Comparison of ENCODE assay signal across 8 mouse cellular contexts in the genomic region with DNA sequence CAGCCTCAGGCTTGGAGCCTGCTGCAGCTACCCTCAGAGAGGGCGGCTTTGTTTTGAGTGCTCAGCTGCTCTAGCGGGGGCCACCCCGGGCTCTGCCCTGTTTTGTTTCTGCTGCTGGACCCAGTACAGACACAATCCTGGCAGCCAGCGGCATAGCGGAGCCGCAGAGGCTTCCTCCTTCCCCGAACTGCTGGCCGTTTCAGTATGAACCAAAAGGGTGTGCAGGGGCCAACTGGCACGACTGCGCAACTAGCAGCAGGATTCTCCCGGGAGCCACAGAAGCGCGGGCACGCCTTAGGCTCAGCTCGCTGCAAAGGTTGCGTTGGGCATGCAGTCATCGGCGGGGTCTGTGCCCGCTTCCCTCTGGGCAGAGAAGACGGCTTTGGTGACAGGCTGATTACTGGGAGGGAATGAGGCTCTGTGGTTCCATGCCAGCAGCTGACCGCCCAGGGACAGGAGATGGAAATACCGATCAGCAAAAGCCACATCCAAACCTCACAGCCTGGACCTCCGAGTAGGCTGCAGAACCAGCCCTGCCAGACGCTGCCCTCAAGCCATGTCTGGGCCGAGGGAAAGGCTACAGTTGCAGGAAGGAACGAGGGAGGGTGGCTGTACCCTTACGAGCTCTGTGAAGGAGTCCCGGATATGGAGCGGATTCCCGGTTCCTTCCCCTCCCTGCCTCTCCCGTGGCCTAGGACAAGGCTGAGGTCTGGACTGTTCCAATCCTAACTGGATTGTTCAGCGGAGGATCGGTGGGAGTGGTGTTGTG. TPM values are rescaled to one million over a fixed set of nuclear protein-coding genes. Genes with fewer than 3 reads are reported as not detected.
DNase-seq lines count a peak whose midpoint lies in the region; ATAC-seq and TF ChIP-seq lines count a peak whose summit lies in the region.

No protein-coding gene starts in this region.

- H3K9ac ChIP-seq in kidney, postnatal 0 days (ENCODE audit: low read depth, low read length): no peak overlapping the region

- H3K9me3 ChIP-seq in kidney, postnatal 0 days (replicated peaks; ENCODE audit: low read length): no peaks in the 10 kb centered on the region

- peak; percentile 11 for DNase-seq in testis, postnatal 14 days (ENCODE audit: low spot score)
- no peak for DNase-seq in testis, postnatal 10 days (ENCODE audit: low spot score)
- DNase-seq in cerebellum, postnatal 4 days (ENCODE audit: low spot score in 2 of 2): peak; percentile 28 to 71
- peak; percentile 64 to 82 for DNase-seq in heart, adult 18-20 months
- DNase-seq in kidney, postnatal 0 days (ENCODE audit: low spot score): peak; percentile 61
- peak; percentile 58 for DNase-seq in lung, postnatal 10 days
- DNase-seq in skeletal muscle tissue, adult 2 months (ENCODE audit: low read depth, low spot score): peak; percentile 58
- no peak for DNase-seq in B cell, adult 2 months

- no peak overlapping the region for H3K4me3 ChIP-seq in kidney, postnatal 0 days (replicated peaks; ENCODE audit: low read depth, low read length)

- H3K27ac ChIP-seq in kidney, postnatal 0 days: peak overlapping the region; percentile 20

- TF ChIP-seq CTCF in kidney, postnatal 0 days (IDR thresholded peaks at IDR 0.05; ENCODE audit: low read depth): no peak

- no peaks in the 10 kb centered on the region for H3K27me3 ChIP-seq in kidney, postnatal 0 days (ENCODE audit: insufficient read depth, low read length)

- 0 out of 2 replicates have a peak, but pooled peaks cover 3% of the 10 kb centered on the region for H3K36me3 ChIP-seq in kidney, postnatal 0 days (ENCODE audit: insufficient read depth, low read length)

- peak overlapping the region; percentile 43 for H3K4me2 ChIP-seq in kidney, postnatal 0 days (ENCODE audit: low read length)

- H3K4me1 ChIP-seq in kidney, postnatal 0 days (replicated peaks; ENCODE audit: insufficient read depth, low read length): peaks cover 37% of the 10 kb centered on the region

- no peak; the same call in 1 of the 2 replicates for ATAC-seq in kidney, postnatal 0 days (replicated peaks; ENCODE audit: low FRiP score, low read depth)

- WGBS in kidney, postnatal 0 days: 34% methylated on average over 33 of the region's 33 CpGs

RNA-seq across cellular contexts. Expression of a gene that starts 47.7 kb away (rescaled TPM):
- not detected for total RNA-seq in heart, adult 18-20 months (2021)
- 7.8 and 8.1 TPM in 2 replicates for polyA plus RNA-seq in kidney, postnatal 0 days (2015; fragmentation: Nextera tagmentation; extraction: Ambion mirVana)

Comparison
In these comparisons a context has a peak if more than half of its experiments do, and no peak if none do; other contexts are left out.
1. DNase-seq: peak in testis, postnatal 14 days (single experiment), cerebellum, postnatal 4 days (2 of 2), heart, adult 18-20 months (2 of 2), kidney, postnatal 0 days (single experiment), lung, postnatal 10 days (single experiment) and skeletal muscle tissue, adult 2 months (single experiment); none in testis, postnatal 10 days (single experiment) and B cell, adult 2 months (0 of 2).